Mouse (Mus musculus): Measurements from ENCODE around the gene Gtdc1.

GRCm38 (mm10) chr2:44622471-44622870, 305.0 kb downstream of the Gtdc1 start:
- TF ChIP-seq POLR2A (IDR thresholded peaks at IDR 0.05; ENCODE audit: insufficient read depth, low read length) (no peak), CTCF (IDR thresholded peaks at IDR 0.05; ENCODE audit: low read depth, low read length) (no peak)

All from ES-Bruce4 (cell line).